Mouse (Mus musculus): ENCODE results near the gene Il17d.

DNA sequence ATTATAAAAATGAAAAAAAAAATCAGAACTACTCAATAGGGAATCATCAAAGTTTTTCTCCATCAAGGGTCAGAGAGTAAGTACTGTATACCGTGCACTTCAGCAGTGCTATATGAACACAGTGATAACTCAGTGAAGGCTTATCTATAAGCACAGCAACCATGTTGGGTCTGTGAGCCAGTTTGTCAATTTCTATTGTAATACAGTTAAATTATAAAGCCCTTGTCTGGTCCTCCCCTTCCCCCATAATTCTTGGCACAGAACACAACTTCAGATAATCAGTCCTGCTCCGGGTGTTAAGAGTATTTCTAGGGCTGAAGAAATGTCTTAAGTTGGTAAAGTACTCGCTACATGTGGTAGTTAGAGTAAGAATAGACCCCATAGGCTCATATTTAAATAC, 67.3 kb downstream of the Il17d start:
- TF ChIP-seq MAX (IDR thresholded peaks at IDR 0.05) (no peak), CTCF (IDR thresholded peaks at IDR 0.05; ENCODE audit: control insufficient read depth, insufficient read depth, insufficient read length) (no peak), MYOD1 (IDR thresholded peaks at IDR 0.05; ENCODE audit: control insufficient read depth, insufficient read length, low read depth) (no peak), MYOG (IDR thresholded peaks at IDR 0.05; ENCODE audit: control insufficient read depth, extremely low read depth, insufficient read length) (no peak), CEBPB (IDR thresholded peaks at IDR 0.05; ENCODE audit: low read depth) (no peak), USF1 (IDR thresholded peaks at IDR 0.05; ENCODE audit: low read depth) (no peak), FOSL1 (IDR thresholded peaks at IDR 0.05; ENCODE audit: insufficient read depth, low read length, poor library complexity, severe bottlenecking) (no peak)
